Mouse (Mus musculus) urinary bladder, postnatal 10 days (tissue): Measurements from ENCODE around the gene Olfr108.

Source experiments
- DNase-seq: peaks from one replicate; pipeline ENCODE4 v3.0.0; 2022; ENCODE audit warnings: low spot score

Olfr108 gene

DNA sequence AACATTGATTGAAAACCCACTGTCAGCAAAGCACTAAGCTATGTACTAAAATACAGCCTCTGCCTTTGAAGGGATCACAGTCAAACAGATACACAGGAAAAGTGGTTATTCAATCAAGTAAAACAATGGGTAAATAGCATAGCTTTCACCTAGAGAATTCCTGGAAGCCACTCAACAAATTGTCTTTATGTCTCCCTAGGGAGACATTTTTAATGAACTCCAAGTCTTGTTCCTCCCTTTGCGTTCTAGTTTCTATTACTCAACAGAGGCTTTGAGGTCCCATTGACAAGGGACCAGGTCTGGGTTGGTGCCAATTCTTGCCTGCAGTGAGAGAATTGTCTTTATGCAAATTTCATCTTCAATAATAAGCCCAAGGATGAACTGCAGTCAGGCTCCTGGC is at the start of gene Olfr108:
Gene Olfr108, plus strand, starts transcription at position 301 of the 400 bp plus-strand sequence.
- DNase-seq: no peak

- DNase-seq: no peak
Observed at GRCm38 (mm10) chr17:37398926-37399325, 46.4 kb upstream of the Olfr108 start, which contains the start of gene Olfr107. Olfr107 (plus strand) TSS chr17:37399226.

- DNase-seq: no peak
Observed at GRCm38 (mm10) chr17:37413380-37413779, 31.9 kb upstream of the Olfr108 start.

GRCm38 (mm10) chr17:37458616-37459015 is 13.3 kb downstream of the Olfr108 start, which contains the start of gene Olfr109:
Olfr109 (plus strand) TSS chr17:37458916.
- no peak for DNase-seq

DNA sequence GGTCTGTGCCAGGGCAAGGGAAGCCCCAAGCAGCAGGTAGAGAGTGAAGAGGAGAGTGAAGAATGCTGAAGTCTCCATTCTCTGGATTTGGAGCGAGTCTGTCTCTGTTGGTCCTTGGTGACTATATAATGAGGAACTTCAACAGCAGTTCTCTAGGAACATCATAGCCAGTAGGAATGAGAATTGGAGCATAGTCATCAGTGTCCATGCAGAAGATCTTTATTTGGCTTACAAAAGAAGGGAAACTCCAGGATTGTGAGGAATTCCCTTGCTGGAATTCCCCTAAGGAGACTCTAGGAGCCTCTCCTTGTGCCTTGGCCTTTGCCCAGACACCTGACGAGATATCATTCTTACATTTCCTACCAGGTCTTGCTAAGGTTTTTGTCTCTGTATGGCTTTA is 38.2 kb downstream of the Olfr108 start, which contains the start of gene H2-M2:
Gene H2-M2, minus strand, starts transcription at position 101 of the 400 bp plus-strand sequence.
- no peak for DNase-seq

- DNase-seq: no peak
Observed at GRCm38 (mm10) chr17:37491930-37492518, 46.7 kb downstream of the Olfr108 start, which contains the start of gene Olfr110. Olfr110 (plus strand) TSS chr17:37492468.
